Mouse (Mus musculus): Measurements from ENCODE around the gene Rps3.

GRCm38 (mm10) chr7:99504556-99504955 is 21.0 kb upstream of the Rps3 start:
- TF ChIP-seq EP300 (IDR thresholded peaks at IDR 0.05; ENCODE audit: low read depth) (no peak), CTCF (IDR thresholded peaks at IDR 0.05; ENCODE audit: low read depth) (no peak)

Measured in liver, embryonic 14.5 days (tissue).